Mouse (Mus musculus) frontal cortex, postnatal 14 days (tissue): ENCODE measurements around the gene Macrod1.
"Not testable (repeated sequence)": the region's sequence is repeated elsewhere in the genome, so short reads cannot be mapped to it uniquely, and the experiment has no call there.

Experiments
- DNase-seq, 2 experiments: peaks; one replicate each; pipeline ENCODE4 v3.0.0; 2022; ENCODE audit warnings: low spot score in 2 of 2

Gene Macrod1

DNA sequence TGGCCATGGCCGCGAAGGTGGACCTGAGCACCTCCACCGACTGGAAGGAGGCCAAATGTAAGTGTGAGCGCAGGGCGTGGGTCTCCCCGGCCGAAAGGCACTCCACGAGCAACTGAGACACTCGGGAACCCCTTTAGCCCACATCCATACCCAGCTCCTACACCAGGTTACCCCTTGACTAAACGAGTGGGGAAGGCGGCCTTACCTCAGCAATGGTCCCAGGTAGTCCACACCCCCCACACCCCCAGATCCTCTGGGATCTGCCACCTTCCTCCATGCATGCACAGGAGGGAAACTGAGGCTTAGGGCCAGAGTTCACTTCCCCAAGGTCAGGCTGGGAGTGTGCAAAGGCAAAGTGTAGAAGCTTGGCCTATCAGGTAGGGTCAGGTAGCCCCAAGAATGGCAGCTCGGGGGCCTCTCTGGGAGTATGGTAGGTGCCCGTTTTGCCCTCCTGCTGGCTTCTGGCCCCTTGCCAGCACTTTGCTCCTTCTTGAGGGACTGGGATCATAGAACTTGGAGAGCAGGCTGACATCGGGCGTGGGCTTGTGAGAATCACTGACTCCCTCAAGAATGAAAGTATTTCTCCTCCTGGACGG, 614 bp downstream of the Macrod1 start:
- peak in 1 of 2 experiments; percentile 33 for DNase-seq

DNA sequence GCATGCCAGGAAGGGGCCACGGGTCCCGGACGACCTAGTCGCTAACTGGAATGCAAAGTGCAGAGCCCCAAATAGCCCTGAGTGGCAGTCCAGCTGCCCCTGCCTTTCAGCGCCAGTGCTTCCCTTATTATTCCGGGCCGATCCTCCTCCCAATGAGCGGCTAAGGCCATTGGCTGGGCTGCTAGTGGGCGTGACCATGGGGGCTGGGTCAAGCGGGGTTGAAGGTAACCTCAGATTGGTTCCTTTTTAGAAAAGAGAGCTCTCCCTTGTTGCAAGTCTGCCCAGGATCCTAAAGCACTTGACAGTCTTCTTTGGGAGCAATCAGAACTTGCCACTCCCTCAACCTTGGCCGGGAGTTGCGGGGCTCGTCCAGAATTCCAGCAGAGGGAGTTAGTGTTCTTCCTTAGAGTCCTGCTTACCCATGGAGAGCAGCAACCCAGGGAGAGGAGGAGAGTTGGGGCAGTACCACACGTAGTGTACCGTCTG, 1.2 kb downstream of the Macrod1 start:
- peak; percentile 56 to 65 for DNase-seq

DNA sequence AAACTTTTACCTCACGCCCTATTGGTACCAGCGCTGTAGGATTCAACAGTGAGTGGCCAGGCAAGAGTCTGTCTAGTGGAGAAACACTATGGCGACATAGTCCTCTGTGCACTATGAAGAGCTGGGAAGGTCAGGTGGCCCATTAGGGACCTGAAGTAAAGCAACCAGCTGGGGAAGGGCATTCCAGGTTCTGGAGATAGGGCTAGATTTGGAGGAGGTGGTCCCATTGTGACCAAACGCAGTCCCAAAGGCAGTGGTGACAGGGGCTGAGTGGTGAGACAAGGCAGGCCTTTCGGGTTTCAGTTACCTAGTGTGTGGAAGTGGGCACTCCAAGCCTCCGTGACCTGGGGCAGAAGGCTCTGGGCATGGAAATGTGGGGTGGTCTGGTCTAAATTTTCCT, 1.9 kb downstream of the Macrod1 start:
- no peak for DNase-seq

DNA sequence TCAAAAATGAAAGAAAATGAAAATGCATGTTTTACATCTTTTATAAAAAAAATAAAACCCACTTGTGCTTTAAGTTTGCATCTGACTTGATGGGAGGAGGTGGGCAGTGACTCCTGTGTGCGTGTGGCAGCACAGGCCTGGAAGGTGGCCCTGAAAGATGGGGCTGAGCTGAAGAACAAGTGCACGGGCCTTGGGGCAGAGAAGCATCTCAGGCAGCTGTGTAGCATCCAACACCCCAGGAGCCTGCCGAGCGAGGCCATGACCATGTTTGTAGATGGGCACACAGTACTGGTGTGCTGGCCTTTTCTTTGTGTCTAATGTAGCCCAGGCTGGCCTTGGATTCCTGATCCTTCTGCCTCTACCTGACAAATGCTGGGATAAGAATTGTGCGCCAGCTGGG, 5.5 kb downstream of the Macrod1 start:
- DNase-seq: no peak

DNA sequence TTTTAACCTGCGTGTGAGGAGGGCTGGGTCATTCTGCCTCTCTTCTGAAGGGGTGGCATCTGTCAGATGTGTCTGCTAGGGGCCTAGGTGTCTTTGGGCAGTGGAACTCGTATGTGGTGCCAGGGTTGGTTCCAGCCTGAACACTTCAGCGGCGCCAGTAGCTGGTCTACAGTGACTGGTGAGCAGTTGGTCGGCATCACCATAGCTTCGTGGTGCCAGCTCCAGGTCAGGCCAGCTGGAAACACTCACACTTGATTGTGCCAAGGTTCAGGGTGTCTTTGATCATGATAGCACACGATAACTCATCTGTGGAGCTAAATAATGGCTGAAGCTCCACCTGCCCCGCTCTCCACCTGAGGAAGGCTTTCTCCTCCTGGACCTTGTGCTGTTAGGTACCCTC, 6.3 kb downstream of the Macrod1 start:
- no peak for DNase-seq

DNA sequence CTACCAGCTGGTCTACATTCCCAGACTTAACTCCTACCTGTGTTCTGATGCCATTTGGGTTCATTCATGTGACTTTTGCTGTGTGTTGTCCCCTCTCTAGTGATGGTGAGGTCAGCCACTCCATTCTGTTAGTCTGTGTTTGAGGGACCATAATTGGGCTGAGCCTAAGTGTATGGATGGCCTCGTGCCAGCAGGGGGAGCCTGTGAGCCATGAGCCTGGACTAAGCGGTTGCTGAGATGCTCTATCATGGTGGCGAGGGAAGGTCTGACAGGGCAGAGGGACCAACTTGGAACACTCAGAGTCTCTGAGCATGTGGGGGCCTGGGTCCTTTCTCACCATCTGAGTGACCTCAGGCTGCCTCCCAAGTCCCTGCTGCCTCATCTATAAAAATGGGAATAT, 8.0 kb downstream of the Macrod1 start:
- peak in 1 of 2 experiments; percentile 82 for DNase-seq

DNA sequence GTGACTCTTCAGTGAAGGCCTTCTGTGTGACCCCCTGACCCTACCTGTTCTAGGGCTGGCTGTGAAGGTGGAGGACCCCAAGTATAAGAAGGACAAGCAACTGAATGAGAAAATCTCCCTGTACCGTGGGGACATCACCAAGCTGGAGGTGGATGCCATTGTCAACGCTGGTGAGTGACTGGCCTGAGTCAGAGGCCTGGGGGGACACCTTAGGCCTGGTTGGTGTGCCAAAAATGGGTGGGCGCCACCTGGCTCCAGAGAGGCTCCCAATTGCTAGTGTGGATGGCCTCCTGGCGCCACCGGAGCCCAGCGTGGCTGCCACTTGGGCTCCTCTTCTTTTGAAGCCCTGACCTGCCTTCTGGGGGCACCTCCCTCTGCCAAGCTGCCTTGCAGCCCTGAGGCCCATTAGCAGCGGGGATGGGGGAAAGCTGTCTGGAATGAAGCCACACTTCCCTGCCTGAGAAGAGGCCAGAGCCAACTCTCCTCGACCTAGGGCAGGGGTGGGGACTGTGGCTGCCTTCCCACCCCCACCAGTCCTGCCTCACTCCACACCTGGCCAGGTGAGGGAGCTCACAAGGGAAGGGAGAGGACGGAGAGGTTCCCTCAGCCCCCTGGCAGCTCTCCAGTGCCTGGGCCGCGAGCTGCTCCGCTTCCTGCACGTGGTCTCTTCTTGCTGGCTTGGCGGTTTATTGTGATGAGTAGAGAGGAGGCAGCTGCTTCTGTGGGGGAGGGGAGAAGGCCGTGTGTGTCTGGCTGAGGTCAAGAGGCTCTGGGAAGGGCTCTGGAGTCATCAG, 9.6 kb downstream of the Macrod1 start:
- no peak for DNase-seq

DNA sequence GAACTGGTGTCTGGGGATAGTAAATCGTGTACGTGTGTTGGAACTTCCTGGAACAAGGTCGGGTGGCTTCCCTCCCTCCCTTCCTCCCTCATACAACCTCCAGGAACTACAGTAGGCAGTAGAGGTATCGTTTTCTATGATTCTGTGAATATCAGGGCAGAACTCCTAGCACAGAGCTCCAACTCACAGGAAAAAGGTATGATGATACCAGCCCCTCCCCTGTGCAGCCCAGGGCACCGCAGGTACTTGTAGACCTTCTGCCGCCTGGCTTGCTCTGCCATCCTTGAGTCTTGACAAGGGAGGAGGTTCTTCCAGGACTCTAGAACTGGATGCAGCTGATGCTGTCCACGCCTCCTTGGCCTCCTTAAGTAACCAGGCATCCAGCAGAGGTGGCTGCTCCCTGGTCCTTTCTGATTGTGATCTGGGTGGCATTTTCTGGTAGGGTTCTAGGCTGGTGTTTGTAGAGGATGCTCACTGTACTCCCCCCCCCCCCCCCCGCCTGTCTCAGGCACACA, 10.3 kb downstream of the Macrod1 start:
- DNase-seq: no peak

DNA sequence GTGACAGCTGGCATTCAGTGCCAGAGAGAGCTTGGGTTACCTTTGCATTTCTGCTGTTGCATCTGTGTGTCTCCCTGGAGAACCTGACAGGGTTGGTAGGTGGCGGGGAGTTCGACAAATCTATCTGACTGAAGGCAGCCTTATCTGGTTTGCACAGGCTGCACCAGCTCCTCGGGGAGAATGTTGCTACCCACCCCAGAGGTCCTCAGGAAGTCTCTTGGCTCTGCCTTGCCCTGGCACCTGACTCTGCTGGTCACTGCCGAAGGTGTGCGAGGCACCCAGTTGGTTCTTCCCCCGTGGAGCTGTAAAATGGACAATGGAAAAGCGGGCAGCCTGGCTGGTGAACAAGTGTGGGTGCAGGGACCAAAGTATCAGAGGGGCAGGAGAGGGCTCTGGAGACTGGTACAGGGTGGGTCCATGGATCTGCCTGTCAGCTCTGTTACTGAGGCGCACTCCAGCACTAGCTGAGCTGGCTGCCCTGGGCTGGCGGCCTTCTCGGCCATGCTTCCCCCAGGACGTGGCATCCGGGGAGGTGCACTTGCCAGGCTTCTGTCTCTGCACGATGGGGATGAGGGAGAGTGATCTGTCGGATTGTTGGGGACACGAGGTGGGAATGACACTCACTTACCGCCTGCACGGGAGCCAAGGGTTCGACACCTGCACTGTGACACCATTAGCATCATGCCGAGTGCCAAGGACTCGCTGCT, 10.9 kb downstream of the Macrod1 start:
- DNase-seq: no peak

DNA sequence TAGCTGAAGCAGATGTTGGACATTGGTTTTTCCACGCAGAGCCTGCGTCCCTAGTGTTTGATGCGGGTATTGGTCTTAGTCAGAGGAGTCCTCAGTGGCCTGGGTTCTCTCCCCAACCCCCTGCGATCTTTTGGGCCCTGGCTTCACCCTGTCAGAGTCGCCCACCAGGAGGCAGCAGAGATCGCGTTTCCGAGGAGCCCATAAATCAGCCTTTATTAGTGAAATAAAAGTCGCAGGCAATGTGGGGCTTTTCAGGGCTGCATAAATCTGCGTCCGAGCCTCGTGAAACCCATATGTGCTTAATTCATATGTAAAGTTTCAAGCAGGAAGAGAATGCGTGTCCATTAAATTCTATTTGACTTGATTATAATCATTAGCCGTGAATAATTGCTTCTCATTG, 11.5 kb downstream of the Macrod1 start:
- DNase-seq: peak in 1 of 2 experiments; percentile 76

DNA sequence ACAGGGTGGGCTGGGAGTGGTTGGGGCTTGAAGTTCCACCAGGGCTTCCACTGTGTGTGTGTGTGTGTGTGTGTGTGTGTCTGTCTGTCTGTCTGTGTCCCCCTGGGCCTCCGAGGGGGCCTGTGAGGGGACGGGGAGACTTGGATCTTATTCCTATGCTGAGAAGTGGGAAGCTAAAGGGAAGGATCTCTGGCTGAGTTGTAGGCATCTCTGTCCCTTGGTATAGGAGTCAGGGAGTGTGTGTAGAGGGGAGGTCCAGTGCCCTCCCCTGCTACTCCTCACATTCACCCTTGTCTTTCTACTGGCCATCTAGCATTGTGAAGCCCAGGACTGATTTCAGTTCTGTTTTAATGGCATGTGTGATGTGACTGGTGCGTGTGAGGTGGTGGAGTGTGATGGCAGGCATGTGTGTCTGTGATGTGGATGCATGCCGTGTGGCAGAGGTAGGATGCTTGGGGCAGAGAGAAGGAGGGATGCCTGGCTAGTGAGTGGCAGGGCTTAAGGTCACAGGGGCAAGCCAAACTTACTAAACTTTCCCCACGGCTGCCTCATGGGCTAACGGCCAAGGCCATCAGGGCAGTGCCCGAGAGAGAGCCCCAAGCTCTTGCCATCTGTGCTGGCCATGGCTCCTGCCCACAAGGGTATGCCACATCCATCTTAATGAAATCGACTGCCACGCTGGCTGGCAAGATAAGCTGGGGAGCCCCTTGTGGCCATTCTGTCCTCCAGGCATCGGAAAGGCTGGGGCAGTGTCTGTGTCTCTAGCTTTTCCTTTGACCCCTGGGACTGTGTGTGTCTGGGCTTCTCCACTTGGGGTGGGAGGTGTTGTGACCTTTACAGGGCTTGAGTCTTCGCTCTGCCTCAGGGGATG, 12.3 kb downstream of the Macrod1 start:
- no peak for DNase-seq

DNA sequence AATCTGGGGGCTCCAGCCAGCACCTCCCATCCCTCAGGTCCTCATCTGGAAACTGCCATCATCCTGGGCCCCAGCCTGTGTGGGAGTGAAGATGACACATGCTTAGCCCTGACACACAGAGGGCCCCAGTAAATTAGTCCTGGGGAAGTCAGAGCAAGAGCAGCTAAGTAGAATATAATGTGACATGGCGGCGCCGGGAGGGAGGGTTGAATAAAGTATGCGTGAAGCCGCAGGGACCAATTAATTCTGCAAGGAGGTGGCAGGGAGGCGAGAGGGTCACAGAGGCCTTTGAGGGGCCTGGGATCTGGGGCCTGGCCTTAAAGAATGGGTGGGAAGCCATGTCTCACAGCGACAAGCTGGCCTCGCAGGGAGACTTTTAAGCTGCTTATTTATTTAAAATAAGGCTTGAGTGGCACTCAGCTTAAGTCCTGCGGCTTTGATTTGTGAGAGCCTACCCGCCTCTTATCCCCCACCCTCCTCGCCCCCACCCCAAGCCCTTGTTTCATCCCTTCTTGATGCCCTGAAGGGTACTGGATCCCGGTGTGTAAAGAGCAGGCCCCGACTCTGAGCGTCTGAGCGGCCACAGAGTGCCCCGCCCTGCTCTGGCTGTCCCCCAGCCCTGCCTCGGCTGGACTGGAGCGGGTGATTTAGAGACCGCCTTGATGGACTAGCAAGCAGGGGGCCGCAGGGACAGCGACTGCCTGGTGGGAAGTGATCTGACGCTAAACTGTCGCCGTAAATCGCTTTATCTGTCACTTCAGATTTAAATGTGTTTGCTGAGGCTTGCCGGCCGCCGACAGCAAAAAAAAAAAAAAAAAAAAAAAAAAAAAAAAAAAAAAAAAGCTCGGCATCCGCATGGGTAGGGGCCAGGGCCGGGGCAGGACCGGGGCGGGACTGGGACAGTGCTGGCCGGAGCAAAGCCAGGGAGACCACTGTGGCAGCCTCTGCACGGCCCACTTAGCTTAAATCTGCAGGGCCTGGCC, 13.5 kb downstream of the Macrod1 start:
- no peak for DNase-seq

DNA sequence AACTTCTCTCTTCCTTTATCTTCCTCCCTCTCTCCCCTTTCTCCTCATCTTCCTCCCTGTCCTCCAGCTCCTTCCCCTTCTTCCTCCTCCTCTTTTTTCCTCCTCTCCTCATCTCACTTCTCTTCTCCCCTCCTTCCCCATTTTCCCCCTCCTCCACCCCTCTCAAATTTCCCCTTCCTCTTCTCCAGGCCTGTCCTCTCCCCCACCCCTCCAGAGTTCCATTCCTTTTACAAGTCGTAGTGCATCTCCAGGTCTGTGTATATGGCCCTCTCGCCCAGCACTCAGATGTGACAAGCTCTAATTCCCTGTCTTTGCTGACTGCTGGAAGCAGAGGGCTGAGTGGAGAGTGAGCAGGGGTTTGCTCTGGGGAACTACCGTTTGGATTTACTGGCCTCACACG, 14.2 kb downstream of the Macrod1 start:
- no peak for DNase-seq

DNA sequence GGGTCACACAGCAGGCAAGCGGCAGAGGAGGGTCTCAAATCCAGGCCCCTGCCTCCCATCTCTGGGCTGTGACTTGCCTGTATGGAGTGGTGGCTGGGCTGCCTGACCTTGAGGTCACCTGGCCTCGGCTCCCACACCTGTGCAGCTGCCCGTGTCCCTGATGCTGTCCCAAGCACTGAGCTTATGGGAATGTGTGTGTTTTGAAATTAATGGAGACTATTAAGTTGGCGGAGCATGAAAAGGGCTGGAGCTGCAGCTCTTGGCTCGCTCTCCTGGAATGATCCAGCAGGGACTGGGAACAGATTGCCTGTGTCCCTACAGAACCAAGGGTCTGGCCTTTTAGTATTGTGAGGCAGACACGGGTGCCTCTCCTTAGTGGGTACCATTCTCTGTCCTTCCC, 15.6 kb downstream of the Macrod1 start:
- no peak for DNase-seq

DNA sequence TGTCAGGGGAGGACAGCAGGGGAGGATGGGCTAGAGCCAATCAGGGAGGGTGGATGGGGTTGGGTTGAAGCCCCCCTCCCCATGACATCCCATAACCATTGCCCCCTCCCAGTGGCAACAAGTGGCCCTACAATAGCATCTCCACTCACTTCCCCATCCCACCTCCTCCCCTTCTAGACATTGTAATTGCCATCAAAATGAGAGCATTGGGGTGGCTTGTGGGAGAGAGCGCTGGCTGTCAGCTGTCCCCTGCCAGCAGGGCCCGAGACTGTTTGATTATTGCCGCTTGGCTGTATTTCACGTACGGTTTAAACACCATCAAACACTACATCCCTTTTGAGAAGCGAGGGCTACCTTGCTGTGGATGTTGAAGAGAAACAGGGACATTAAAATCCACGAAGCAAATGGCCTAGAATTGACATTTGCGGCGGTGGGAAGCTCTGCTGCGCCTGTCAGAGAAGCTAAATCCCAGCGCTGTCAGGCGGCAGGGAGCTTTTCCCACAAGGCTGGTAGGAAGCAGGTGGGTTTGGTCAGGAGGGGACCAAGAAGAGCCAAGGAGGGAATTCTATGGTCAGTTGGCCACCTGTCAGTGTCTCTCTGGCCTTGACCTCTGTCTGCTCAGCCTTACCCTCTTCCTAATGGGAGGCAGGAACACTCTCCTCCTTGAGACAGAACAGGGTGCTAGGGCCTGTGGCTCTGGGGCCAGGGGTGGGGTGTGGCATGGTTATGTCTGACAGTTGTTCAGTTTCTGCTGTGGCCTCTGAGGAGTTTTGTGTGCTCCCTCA, 17.6 kb downstream of the Macrod1 start:
- DNase-seq: no peak

DNA sequence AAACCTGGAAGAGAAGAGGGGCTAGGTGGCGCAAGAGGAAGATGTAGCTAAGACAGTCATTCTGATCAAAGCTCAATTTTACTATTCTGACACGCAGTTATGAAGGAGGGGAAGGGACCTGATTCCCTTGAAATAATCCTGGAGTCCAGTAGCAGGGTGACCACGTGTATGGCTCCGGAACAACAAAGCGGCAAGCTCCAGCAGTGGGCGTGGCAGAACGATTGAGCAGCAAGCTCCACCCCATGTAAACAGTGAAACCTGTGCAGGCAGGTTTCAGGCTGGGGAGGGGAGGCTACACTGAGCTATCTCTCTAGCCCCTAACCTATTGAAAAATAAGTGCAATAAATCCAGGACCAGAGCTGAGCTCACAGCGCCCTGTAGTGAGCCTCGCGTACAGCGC, 18.7 kb downstream of the Macrod1 start:
- not testable (repeated sequence) for DNase-seq

DNA sequence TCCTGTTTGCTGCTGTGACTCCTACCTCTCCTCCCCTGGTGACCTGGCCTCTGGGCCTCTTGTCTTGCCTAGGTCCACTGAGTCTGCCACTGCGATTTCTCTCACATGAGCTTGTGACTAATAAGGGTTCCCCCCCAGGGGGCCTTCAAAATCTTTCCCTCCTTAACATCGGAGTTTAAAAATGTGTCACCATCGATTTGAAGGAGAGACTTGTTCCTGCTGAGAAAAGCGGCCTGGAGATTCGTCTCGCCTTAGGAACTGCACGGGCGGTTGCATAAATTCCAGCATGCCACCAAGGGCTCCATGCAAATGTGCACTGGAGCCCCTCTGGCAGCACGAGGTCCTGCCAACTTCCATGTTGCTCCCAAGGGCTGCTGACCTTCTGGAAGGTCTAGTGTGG, 21.1 kb downstream of the Macrod1 start:
- no peak for DNase-seq

DNA sequence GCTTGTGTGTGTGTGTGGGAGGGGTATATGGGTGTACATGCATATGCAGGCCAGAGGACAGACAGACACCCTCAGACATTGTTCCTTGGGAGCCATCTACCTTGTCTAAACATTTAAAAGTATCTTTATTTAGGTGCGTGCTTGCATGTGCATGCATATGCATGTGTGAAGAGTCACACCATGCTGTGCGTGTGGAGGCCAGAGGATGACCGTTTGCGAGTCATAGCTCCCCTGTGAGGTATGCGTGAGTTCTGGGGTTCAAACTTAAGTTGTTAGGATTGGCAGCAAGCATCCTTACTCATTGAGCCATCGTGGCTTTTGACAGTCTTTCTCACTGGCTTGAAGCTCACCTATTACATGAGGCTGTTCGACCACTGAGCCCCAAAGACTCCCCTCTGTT, 21.7 kb downstream of the Macrod1 start:
- no peak for DNase-seq

DNA sequence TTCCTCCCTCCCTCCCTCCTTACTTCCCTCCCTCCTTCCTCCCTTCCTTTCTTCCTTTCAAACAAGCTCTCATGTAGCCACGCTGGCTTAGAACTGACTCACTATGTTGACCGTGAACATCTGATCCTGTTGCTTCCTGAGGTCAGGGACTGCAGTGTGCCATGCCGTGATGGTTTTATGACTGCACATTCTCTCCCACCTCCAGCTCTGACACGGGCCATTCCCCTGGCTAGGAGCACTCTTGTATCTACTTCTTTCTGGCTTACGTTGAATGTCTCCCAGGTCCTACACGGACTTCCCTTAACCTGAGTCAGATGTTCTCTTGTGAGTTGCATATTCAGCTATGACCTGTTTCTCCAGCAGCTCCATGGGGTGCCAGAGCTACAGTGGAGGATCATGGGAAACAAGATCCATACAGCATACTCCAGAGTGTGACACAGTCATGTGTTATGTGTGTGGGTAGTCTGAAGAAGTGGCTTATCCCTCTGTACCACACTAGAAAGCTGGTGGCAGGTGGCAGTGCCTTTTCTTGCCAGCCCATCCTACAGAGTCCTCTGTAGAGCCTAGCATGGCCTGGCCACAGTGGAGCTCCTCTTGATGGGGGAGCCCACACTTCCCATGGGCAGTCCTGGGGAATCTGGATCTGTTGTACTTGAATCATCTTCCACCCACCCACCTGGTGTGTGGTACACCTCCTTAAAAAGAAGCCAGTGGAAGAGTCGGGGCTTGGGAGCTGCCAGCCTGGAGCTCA, 25.1 kb downstream of the Macrod1 start:
- no peak for DNase-seq
